18 mouse cellular contexts compared by ENCODE assay signal in the genomic region with DNA sequence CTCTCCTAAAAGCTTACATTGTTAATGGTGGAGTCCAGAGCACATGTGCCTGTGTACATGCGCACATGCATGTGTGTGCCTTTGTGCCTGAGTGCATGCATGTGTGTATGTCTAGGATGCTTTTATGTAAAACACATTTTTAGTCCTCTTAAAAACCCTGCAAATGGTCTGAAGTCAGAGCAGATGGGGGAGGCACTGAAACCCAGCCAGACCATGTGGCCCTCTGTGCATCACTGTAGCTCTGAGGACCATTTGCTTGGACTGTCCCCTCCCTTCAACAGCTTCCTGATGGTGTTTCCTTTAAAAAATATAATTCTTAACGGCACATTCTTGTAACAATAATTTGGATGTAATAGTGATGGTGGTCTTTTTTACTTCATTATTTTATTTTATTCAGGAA.
"Had no signal": no experiment of that assay in that cellular context is flagged by ENCODE, and none has a peak within 500 bp of the region (broad histone marks: within the 10 kb centered on the region; RNA-seq: fewer than 3 reads in every experiment).

No protein-coding gene starts in this region.

- H3K4me3 ChIP-seq: limb, embryonic 12.5 days; liver, embryonic 12.5 days; liver, embryonic 15.5 days; lung, embryonic 15.5 days; megakaryocyte, embryonic 14.5 days; midbrain, embryonic 10.5 days; midbrain, embryonic 13.5 days; myocyte; neural tube, embryonic 13.5 days had no signal

- H3K9me3 ChIP-seq: limb, embryonic 12.5 days; liver, embryonic 12.5 days; liver, embryonic 15.5 days; lung, embryonic 15.5 days; megakaryocyte, embryonic 14.5 days; midbrain, embryonic 10.5 days; midbrain, embryonic 13.5 days; neural tube, embryonic 13.5 days had no signal

- H3K27ac ChIP-seq: limb, embryonic 12.5 days; liver, embryonic 12.5 days; liver, embryonic 15.5 days; lung, embryonic 15.5 days; midbrain, embryonic 10.5 days; midbrain, embryonic 13.5 days; neural tube, embryonic 13.5 days had no signal

- DNase-seq: kidney, adult 9 months; kidney, postnatal 14 days; kidney, postnatal 4 days; liver; lung, adult 18-20 months; lung, postnatal 10 days; lung, postnatal 36 days; thymus, adult 18-20 months; thymus, postnatal 36 days had no signal

- H3K9ac ChIP-seq: limb, embryonic 12.5 days; liver, embryonic 12.5 days; liver, embryonic 15.5 days; lung, embryonic 15.5 days; midbrain, embryonic 13.5 days; neural tube, embryonic 13.5 days had no signal

- H3K36me3 ChIP-seq: limb, embryonic 12.5 days; liver, embryonic 12.5 days; liver, embryonic 15.5 days; lung, embryonic 15.5 days; midbrain, embryonic 10.5 days; midbrain, embryonic 13.5 days; neural tube, embryonic 13.5 days had no signal

- H3K27me3 ChIP-seq: limb, embryonic 12.5 days; liver, embryonic 12.5 days; liver, embryonic 15.5 days; lung, embryonic 15.5 days; megakaryocyte, embryonic 14.5 days; midbrain, embryonic 13.5 days; neural tube, embryonic 13.5 days had no signal
